12 mouse cellular contexts compared by ENCODE assay signal in genomic region chr9:32730656-32731590, GRCm38 (mm10).
DNase-seq lines count a peak whose midpoint lies in the region; ATAC-seq and TF ChIP-seq lines count a peak whose summit lies in the region.
"Had no signal": no experiment of that assay in that cellular context is flagged by ENCODE, and none has a peak within 500 bp of the region (broad histone marks: within the 10 kb centered on the region; RNA-seq: fewer than 3 reads in every experiment).

No protein-coding gene starts in this region.

- TF ChIP-seq POLR2A in small intestine, adult 2 months (IDR thresholded peaks at IDR 0.05; ENCODE audit: low read depth, low read length), result no peak

- H3K9me3 ChIP-seq in liver, postnatal 0 days (ENCODE audit: low read length), result no peaks in the 10 kb centered on the region
- no peaks in the 10 kb centered on the region for H3K9me3 ChIP-seq in liver, embryonic 12.5 days (replicated peaks)
- no peaks in the 10 kb centered on the region for H3K9me3 ChIP-seq in midbrain, embryonic 11.5 days (ENCODE audit: control insufficient read depth, low read length)
- H3K9me3 ChIP-seq: lung, embryonic 15.5 days; neural tube, embryonic 13.5 days had no signal

- no peak overlapping the region for H3K4me2 ChIP-seq in liver, postnatal 0 days (ENCODE audit: low read depth, low read length)
- H3K4me2 ChIP-seq in liver, embryonic 12.5 days, result no peak overlapping the region
- no peak overlapping the region for H3K4me2 ChIP-seq in midbrain, embryonic 11.5 days
- H3K4me2 ChIP-seq: lung, embryonic 15.5 days; neural tube, embryonic 13.5 days had no signal

- 55% methylated on average over 13 of the region's 13 CpGs for WGBS in liver, postnatal 0 days (ENCODE audit: insufficient replicate concordance)
- WGBS in liver, embryonic 12.5 days (ENCODE audit: insufficient replicate concordance), result 70% methylated on average over 13 of the region's 13 CpGs
- WGBS in small intestine, adult 2 months, result 73% methylated on average over 13 of the region's 13 CpGs
- 80% methylated on average over 13 of the region's 13 CpGs for WGBS in midbrain, embryonic 11.5 days

- H3K27ac ChIP-seq in liver, postnatal 0 days (ENCODE audit: low read depth), result no peak overlapping the region
- no peak overlapping the region for H3K27ac ChIP-seq in liver, embryonic 12.5 days
- H3K27ac ChIP-seq in small intestine, adult 2 months (ENCODE audit: insufficient read depth, low read depth, low read length), result peak overlapping the region; percentile 52
- no peak overlapping the region for H3K27ac ChIP-seq in midbrain, embryonic 11.5 days (ENCODE audit: low read depth, low read length)
- H3K27ac ChIP-seq: left cerebral cortex, adult 2 months; lung, embryonic 15.5 days; neural tube, embryonic 13.5 days had no signal

- DNase-seq in liver, postnatal 0 days, result peak; percentile 47
- DNase-seq in adrenal gland, adult 8-10 months, result peak; percentile 40
- DNase-seq in gastrocnemius, postnatal 25 days, result peak; percentile 68
- no peak for DNase-seq in midbrain, embryonic 11.5 days (ENCODE audit: low spot score, missing footprints)
- DNase-seq in spleen, postnatal 36 days (ENCODE audit: low spot score in 2 of 2), result no peak
- DNase-seq: kidney, adult 18-20 months had no signal

- peaks cover 42% of the 10 kb centered on the region for H3K36me3 ChIP-seq in liver, postnatal 0 days (replicated peaks; ENCODE audit: insufficient read depth, low read length)
- peaks cover 7% of the 10 kb centered on the region; the same call in 1 of the 2 replicates for H3K36me3 ChIP-seq in liver, embryonic 12.5 days
- H3K36me3 ChIP-seq in small intestine, adult 2 months (ENCODE audit: control insufficient read depth, insufficient read depth, low read length), result peaks cover 2% of the 10 kb centered on the region
- H3K36me3 ChIP-seq in midbrain, embryonic 11.5 days (ENCODE audit: control insufficient read depth, insufficient read depth, low read length), result no peaks in the 10 kb centered on the region
- H3K36me3 ChIP-seq: neural tube, embryonic 13.5 days had no signal

- peak; percentile 22; the same call in 1 of the 2 replicates for TF ChIP-seq CTCF in liver, postnatal 0 days (IDR thresholded peaks at IDR 0.05; ENCODE audit: low read depth)
- no peak for TF ChIP-seq CTCF in small intestine, adult 2 months (IDR thresholded peaks at IDR 0.05; ENCODE audit: extremely low read depth, insufficient read length, insufficient replicate concordance, low read depth, low read length)

- H3K9ac ChIP-seq in liver, postnatal 0 days (replicated peaks), result no peak overlapping the region
- no peak overlapping the region for H3K9ac ChIP-seq in liver, embryonic 12.5 days
- H3K9ac ChIP-seq in midbrain, embryonic 11.5 days (ENCODE audit: low read length), result no peak overlapping the region
- H3K9ac ChIP-seq: lung, embryonic 15.5 days; neural tube, embryonic 13.5 days had no signal

- peak; percentile 88 for ATAC-seq in liver, postnatal 0 days
- no peak for ATAC-seq in liver, embryonic 12.5 days
- no peak for ATAC-seq in midbrain, embryonic 11.5 days (ENCODE audit: low FRiP score)

- no peak for TF ChIP-seq EP300 in liver, postnatal 0 days (IDR thresholded peaks at IDR 0.05; ENCODE audit: low read depth)

- peaks cover 7% of the 10 kb centered on the region for H3K4me1 ChIP-seq in liver, postnatal 0 days (ENCODE audit: insufficient read depth)
- peaks cover 16% of the 10 kb centered on the region; the same call in 1 of the 2 replicates for H3K4me1 ChIP-seq in liver, embryonic 12.5 days
- H3K4me1 ChIP-seq in small intestine, adult 2 months (ENCODE audit: control insufficient read depth, insufficient read depth, insufficient read length, low read length), result peaks cover 11% of the 10 kb centered on the region; the same call in 1 of the 2 replicates
- no peaks in the 10 kb centered on the region for H3K4me1 ChIP-seq in midbrain, embryonic 11.5 days (ENCODE audit: control insufficient read depth, insufficient read depth, low read length)
- H3K4me1 ChIP-seq: neural tube, embryonic 13.5 days had no signal

- no peaks in the 10 kb centered on the region for H3K27me3 ChIP-seq in liver, postnatal 0 days (ENCODE audit: insufficient read depth, low read length)
- H3K27me3 ChIP-seq in liver, embryonic 12.5 days (replicated peaks), result no peaks in the 10 kb centered on the region
- H3K27me3 ChIP-seq in small intestine, adult 2 months (ENCODE audit: control insufficient read depth, insufficient read depth, low read length), result no peaks in the 10 kb centered on the region
- no peaks in the 10 kb centered on the region for H3K27me3 ChIP-seq in midbrain, embryonic 11.5 days (ENCODE audit: control insufficient read depth, insufficient read depth, low read length)
- H3K27me3 ChIP-seq: lung, embryonic 15.5 days; neural tube, embryonic 13.5 days had no signal

- H3K4me3 ChIP-seq in liver, postnatal 0 days (ENCODE audit: low read depth, low read length), result no peak overlapping the region
- H3K4me3 ChIP-seq in liver, embryonic 12.5 days, result no peak overlapping the region
- no peak overlapping the region for H3K4me3 ChIP-seq in small intestine, adult 2 months (ENCODE audit: low read depth, low read length)
- H3K4me3 ChIP-seq in midbrain, embryonic 11.5 days (ENCODE audit: low read depth, low read length), result no peak overlapping the region
- H3K4me3 ChIP-seq: erythroblast, embryonic 14.5 days; left cerebral cortex, adult 2 months; lung, embryonic 15.5 days; neural tube, embryonic 13.5 days had no signal

Comparison
In these comparisons a context has a peak if more than half of its experiments do, and no peak if none do; other contexts are left out.
1. DNase-seq: peak in liver, postnatal 0 days (single experiment), adrenal gland, adult 8-10 months (single experiment) and gastrocnemius, postnatal 25 days (single experiment); none in midbrain, embryonic 11.5 days (single experiment) and spleen, postnatal 36 days (0 of 2).